Mouse (Mus musculus) heart, embryonic 14.5 days (tissue): ENCODE results near the gene Col4a3bp. TPM values are rescaled to one million over a fixed set of nuclear protein-coding genes. Genes with fewer than 3 reads are reported as not detected.

Experiments
- ATAC-seq: fragments of 200-750 bp; cut with Nextera tagmentation; 2 replicates; pipeline ENCODE4 v1.8.0; 2017; ENCODE audit warnings: low read depth, moderate TSS enrichment; ENCODE audit not compliant: insufficient number of reproducible peaks, insufficient read depth, low FRiP score
- H3K27ac ChIP-seq, 2 experiments: fragments of 200-500 bp in 1 of 2; fragments of 300-500 bp in 1 of 2; sonication (generic) in 1 of 2; replicated peaks in 1 of 2; 2 replicates each; pipeline ENCODE4 v1.5.1; 2012 to 2014; ENCODE audit warnings: low read depth in 2 of 2, low read length in 2 of 2, control low read depth in 1 of 2, mild to moderate bottlenecking in 1 of 2, mixed read lengths in 1 of 2; ENCODE audit not compliant: control insufficient read depth in 1 of 2, insufficient read depth in 1 of 2
- H3K27me3 ChIP-seq: fragments of 300-500 bp; sonication (generic); 2 replicates; pipeline ENCODE4 v1.6.1; 2014; ENCODE audit warnings: mild to moderate bottlenecking, low read length, control low read depth; ENCODE audit not compliant: control insufficient read depth, insufficient read depth
- H3K36me3 ChIP-seq: fragments of 300-500 bp; sonication (generic); 2 replicates; pipeline ENCODE4 v1.6.1; 2014; ENCODE audit warnings: mild to moderate bottlenecking, control low read depth, low read length, mixed read lengths; ENCODE audit not compliant: control insufficient read depth, insufficient read depth
- H3K4me1 ChIP-seq, 2 experiments: fragments of 200-500 bp in 1 of 2; fragments of 300-500 bp in 1 of 2; sonication (generic) in 1 of 2; 2 replicates each; pipeline ENCODE4 v1.6.1; 2012 to 2014; ENCODE audit warnings: low read length in 2 of 2, control low read depth in 1 of 2, mixed read lengths in 1 of 2; ENCODE audit not compliant: control insufficient read depth in 2 of 2, insufficient read depth in 2 of 2
- H3K4me2 ChIP-seq: fragments of 300-500 bp; sonication (generic); 2 replicates; pipeline ENCODE4 v1.6.1; 2014; ENCODE audit warnings: mild to moderate bottlenecking, low read length
- H3K4me3 ChIP-seq, 2 experiments: fragments of 200-500 bp in 1 of 2; fragments of 300-500 bp in 1 of 2; sonication (generic) in 1 of 2; 2 replicates each; pipeline ENCODE4 v1.5.1; 2012 to 2014; ENCODE audit warnings: low read length in 2 of 2, mild to moderate bottlenecking in 2 of 2, control low read depth in 1 of 2, low read depth in 1 of 2, moderate library complexity in 1 of 2; ENCODE audit not compliant: control insufficient read depth in 1 of 2, insufficient read depth in 1 of 2
- H3K9ac ChIP-seq: fragments of 300-500 bp; sonication (generic); 2 replicates; pipeline ENCODE4 v1.6.1; 2014; ENCODE audit warnings: mild to moderate bottlenecking, low read length
- H3K9me3 ChIP-seq: fragments of 300-500 bp; sonication (generic); 2 replicates; pipeline ENCODE4 v1.6.1; 2016; ENCODE audit warnings: low read length, control low read depth; ENCODE audit not compliant: control insufficient read depth
- WGBS: fragments of 180-500 bp; shearing (Covaris S2); extraction: QIAGEN DNeasy Blood & Tissue Kit; methylation state at CpG from one replicate; pipeline ENCODE4 v1.1.7; 2014; 5-methylcytosine and 5-hydroxymethylcytosine counted together
- polyA plus RNA-seq: library from polyadenylated mRNA; unstranded; fragments of >200 nt; fragmentation: Nextera tagmentation; extraction: Ambion mirVana; gene quantifications from 2 replicates; pipeline ENCODE4 v1.2.1, GENCODE M21; 2014

The Col4a3bp gene
- polyA plus RNA-seq, 1 experiment from 2014 or later, result 11.9 TPM

- H3K9me3 ChIP-seq, result no peaks in the 10 kb centered on the region
- no peak overlapping the region for H3K4me3 ChIP-seq
- 70% methylated on average over 6 of the region's 6 CpGs for WGBS
- no peak for ATAC-seq
- H3K27me3 ChIP-seq, result no peaks in the 10 kb centered on the region
- H3K36me3 ChIP-seq, result peaks cover 6% of the 10 kb centered on the region
- H3K4me1 ChIP-seq, result no peaks in the 10 kb centered on the region
- H3K27ac ChIP-seq, result no peak overlapping the region
- H3K4me2 ChIP-seq, result no peak overlapping the region
- H3K9ac ChIP-seq, result no peak overlapping the region
Measured at GRCm38 (mm10) chr13:96567977-96568376, 25.6 kb downstream of the Col4a3bp start.

GRCm38 (mm10) chr13:96570313-96571015 lies 28.0 kb downstream of the Col4a3bp start:
- H3K4me3 ChIP-seq, result no peak overlapping the region
- ATAC-seq, result no peak
- no peaks in the 10 kb centered on the region for H3K9me3 ChIP-seq
- 82% methylated on average over 10 of the region's 10 CpGs for WGBS
- no peaks in the 10 kb centered on the region for H3K27me3 ChIP-seq
- no peak overlapping the region for H3K4me2 ChIP-seq
- H3K4me1 ChIP-seq, result no peaks in the 10 kb centered on the region
- H3K36me3 ChIP-seq, result peaks cover 7% of the 10 kb centered on the region
- H3K27ac ChIP-seq, result no peak overlapping the region
- H3K9ac ChIP-seq, result no peak overlapping the region

GRCm38 (mm10) chr13:96571016-96571361 lies 28.6 kb downstream of the Col4a3bp start:
- ATAC-seq, result no peak
- Histone ChIP-seq H3K36me3 (peaks cover 7% of the 10 kb centered on the region), H3K27ac (no peak overlapping the region), H3K4me3 (no peak overlapping the region), H3K4me1 (no peaks in the 10 kb centered on the region), H3K9ac (no peak overlapping the region), H3K9me3 (no peaks in the 10 kb centered on the region), H3K27me3 (no peaks in the 10 kb centered on the region), H3K4me2 (no peak overlapping the region)
- WGBS, result 82% methylated on average over 6 of the region's 6 CpGs

- Histone ChIP-seq H3K4me3 (no peak overlapping the region), H3K36me3 (peaks cover 7% of the 10 kb centered on the region), H3K27ac (no peak overlapping the region), H3K27me3 (no peaks in the 10 kb centered on the region), H3K9me3 (no peaks in the 10 kb centered on the region), H3K9ac (no peak overlapping the region), H3K4me2 (no peak overlapping the region), H3K4me1 (peaks cover 2 to 3% of the 10 kb centered on the region in 2 experiments; a peak in 2 of 4 replicates)
- 64% methylated on average over 2 of the region's 2 CpGs for WGBS
- ATAC-seq, result no peak
Measured at GRCm38 (mm10) chr13:96574170-96574569, 31.8 kb downstream of the Col4a3bp start.

GRCm38 (mm10) chr13:96579104-96579503 lies 36.7 kb downstream of the Col4a3bp start:
- no peak overlapping the region for H3K9ac ChIP-seq
- 75% methylated on average over 2 of the region's 2 CpGs for WGBS
- peaks cover 2 to 3% of the 10 kb centered on the region in 2 experiments; a peak in 2 of 4 replicates for H3K4me1 ChIP-seq
- no peak overlapping the region for H3K4me2 ChIP-seq
- no peaks in the 10 kb centered on the region for H3K27me3 ChIP-seq
- ATAC-seq, result no peak
- no peak overlapping the region for H3K4me3 ChIP-seq
- H3K9me3 ChIP-seq, result no peaks in the 10 kb centered on the region
- no peak overlapping the region for H3K27ac ChIP-seq
- H3K36me3 ChIP-seq, result no peaks in the 10 kb centered on the region

- H3K4me1 ChIP-seq, result peaks cover 2 to 3% of the 10 kb centered on the region in 2 experiments; a peak in 2 of 4 replicates
- no peak overlapping the region for H3K4me3 ChIP-seq
- H3K9me3 ChIP-seq, result no peaks in the 10 kb centered on the region
- H3K27me3 ChIP-seq, result no peaks in the 10 kb centered on the region
- no peak overlapping the region for H3K9ac ChIP-seq
- 88% methylated on average over 1 of the region's 1 CpGs for WGBS
- ATAC-seq, result no peak
- H3K27ac ChIP-seq, result no peak overlapping the region
- no peak overlapping the region for H3K4me2 ChIP-seq
- no peaks in the 10 kb centered on the region for H3K36me3 ChIP-seq
Measured at GRCm38 (mm10) chr13:96579979-96580378, 37.6 kb downstream of the Col4a3bp start.

- H3K4me3 ChIP-seq, result no peak overlapping the region
- H3K27ac ChIP-seq, result no peak overlapping the region
- no peaks in the 10 kb centered on the region for H3K27me3 ChIP-seq
- no peaks in the 10 kb centered on the region for H3K9me3 ChIP-seq
- 90% methylated on average over 2 of the region's 2 CpGs for WGBS
- no peak overlapping the region for H3K9ac ChIP-seq
- ATAC-seq, result no peak
- H3K4me2 ChIP-seq, result no peak overlapping the region
- no peaks in the 10 kb centered on the region for H3K36me3 ChIP-seq
- H3K4me1 ChIP-seq, result no peaks in the 10 kb centered on the region; a peak in 1 of 4 replicates
Measured at GRCm38 (mm10) chr13:96584201-96584600, 41.8 kb downstream of the Col4a3bp start.

- Histone ChIP-seq H3K4me1 (no peaks in the 10 kb centered on the region; a peak in 1 of 4 replicates), H3K4me2 (no peak overlapping the region), H3K9me3 (no peaks in the 10 kb centered on the region), H3K36me3 (no peaks in the 10 kb centered on the region), H3K27ac (no peak overlapping the region), H3K4me3 (no peak overlapping the region), H3K27me3 (no peaks in the 10 kb centered on the region), H3K9ac (no peak overlapping the region)
- 94% methylated on average over 5 of the region's 5 CpGs for WGBS
- ATAC-seq, result no peak
Measured at GRCm38 (mm10) chr13:96586540-96586939, 44.1 kb downstream of the Col4a3bp start.
